Mouse (Mus musculus): Measurements from ENCODE around the gene Nfia. TPM values are rescaled to one million over a fixed set of nuclear protein-coding genes. Genes with fewer than 3 reads are reported as not detected.
A peak's percentile ranks its signal among the peaks of the same experiment; 100 is the strongest.

Nfia gene
- polyA plus RNA-seq (2012; ENCODE audit: insufficient read depth, insufficient read length, low replicate concordance, missing spikeins), result not detected in 2 replicates

- Histone ChIP-seq H3K4me3 (ENCODE audit: insufficient read depth, low read depth, low read length) (peak within 1 kb of the TSS; percentile 47), H3K4me1 (ENCODE audit: control insufficient read depth, insufficient read depth, low read length) (0 out of 2 replicates have a peak, but pooled peaks cover 2% of the 10 kb centered on the region), H3K27ac (ENCODE audit: insufficient read depth, low read depth, low read length) (peak within 1 kb of the TSS; percentile 87)
- WGBS, result 2% methylated on average over 9 of the region's 9 CpGs
- TF ChIP-seq POLR2A (IDR thresholded peaks at IDR 0.05; ENCODE audit: insufficient read depth, low read depth, low read length) (no peak), CTCF (IDR thresholded peaks at IDR 0.05; ENCODE audit: insufficient read depth, low read depth, low read length) (no peak)
These were observed at the start of gene Nfia for GRCm38 (mm10) chr4:97772641-97773040. Nfia (plus strand) TSS chr4:97772734.

GRCm38 (mm10) chr4:97723374-97723773, 49.2 kb upstream of the Nfia start:
- WGBS, result 97% methylated on average over 6 of the region's 6 CpGs
- H3K27ac ChIP-seq (ENCODE audit: insufficient read depth, low read depth, low read length), result no peak overlapping the region
- H3K4me1 ChIP-seq (ENCODE audit: control insufficient read depth, insufficient read depth, low read length), result no peaks in the 10 kb centered on the region
- no peak for TF ChIP-seq POLR2A (IDR thresholded peaks at IDR 0.05; ENCODE audit: insufficient read depth, low read depth, low read length)
- no peak for TF ChIP-seq CTCF (IDR thresholded peaks at IDR 0.05; ENCODE audit: insufficient read depth, low read depth, low read length)
- no peak overlapping the region for H3K4me3 ChIP-seq (ENCODE audit: insufficient read depth, low read depth, low read length)

- 98% methylated on average over 4 of the region's 4 CpGs for WGBS
- TF ChIP-seq POLR2A (IDR thresholded peaks at IDR 0.05; ENCODE audit: insufficient read depth, low read depth, low read length), result no peak
- TF ChIP-seq CTCF (IDR thresholded peaks at IDR 0.05; ENCODE audit: insufficient read depth, low read depth, low read length), result no peak
- Histone ChIP-seq H3K4me1 (ENCODE audit: control insufficient read depth, insufficient read depth, low read length) (no peaks in the 10 kb centered on the region), H3K4me3 (ENCODE audit: insufficient read depth, low read depth, low read length) (no peak overlapping the region), H3K27ac (ENCODE audit: insufficient read depth, low read depth, low read length) (no peak overlapping the region)
These were observed 44.0 kb upstream of the Nfia start for GRCm38 (mm10) chr4:97728520-97728919.

GRCm38 (mm10) chr4:97729999-97730398, 42.5 kb upstream of the Nfia start:
- TF ChIP-seq CTCF (IDR thresholded peaks at IDR 0.05; ENCODE audit: insufficient read depth, low read depth, low read length), result no peak
- no peak for TF ChIP-seq POLR2A (IDR thresholded peaks at IDR 0.05; ENCODE audit: insufficient read depth, low read depth, low read length)
- no peak overlapping the region for H3K27ac ChIP-seq (ENCODE audit: insufficient read depth, low read depth, low read length)
- no peaks in the 10 kb centered on the region for H3K4me1 ChIP-seq (ENCODE audit: control insufficient read depth, insufficient read depth, low read length)
- no peak overlapping the region for H3K4me3 ChIP-seq (ENCODE audit: insufficient read depth, low read depth, low read length)
- WGBS, result 89% methylated on average over 6 of the region's 6 CpGs

GRCm38 (mm10) chr4:97730416-97730815, 42.1 kb upstream of the Nfia start:
- TF ChIP-seq CTCF (IDR thresholded peaks at IDR 0.05; ENCODE audit: insufficient read depth, low read depth, low read length), result no peak
- TF ChIP-seq POLR2A (IDR thresholded peaks at IDR 0.05; ENCODE audit: insufficient read depth, low read depth, low read length), result no peak
- 93% methylated on average over 3 of the region's 3 CpGs for WGBS
- no peak overlapping the region for H3K27ac ChIP-seq (ENCODE audit: insufficient read depth, low read depth, low read length)
- no peaks in the 10 kb centered on the region for H3K4me1 ChIP-seq (ENCODE audit: control insufficient read depth, insufficient read depth, low read length)
- no peak overlapping the region for H3K4me3 ChIP-seq (ENCODE audit: insufficient read depth, low read depth, low read length)

GRCm38 (mm10) chr4:97733392-97733791, 39.1 kb upstream of the Nfia start:
- H3K4me1 ChIP-seq (ENCODE audit: control insufficient read depth, insufficient read depth, low read length), result no peaks in the 10 kb centered on the region
- H3K27ac ChIP-seq (ENCODE audit: insufficient read depth, low read depth, low read length), result no peak overlapping the region
- TF ChIP-seq POLR2A (IDR thresholded peaks at IDR 0.05; ENCODE audit: insufficient read depth, low read depth, low read length) (no peak), CTCF (IDR thresholded peaks at IDR 0.05; ENCODE audit: insufficient read depth, low read depth, low read length) (no peak)
- H3K4me3 ChIP-seq (ENCODE audit: insufficient read depth, low read depth, low read length), result no peak overlapping the region
- WGBS, result 83% methylated on average over 1 of the region's 1 CpGs

GRCm38 (mm10) chr4:97743932-97744331, 28.6 kb upstream of the Nfia start:
- no peak overlapping the region for H3K27ac ChIP-seq (ENCODE audit: insufficient read depth, low read depth, low read length)
- H3K4me3 ChIP-seq (ENCODE audit: insufficient read depth, low read depth, low read length), result no peak overlapping the region
- WGBS, result 91% methylated on average over 5 of the region's 5 CpGs
- H3K4me1 ChIP-seq (ENCODE audit: control insufficient read depth, insufficient read depth, low read length), result peaks cover 8% of the 10 kb centered on the region
- TF ChIP-seq CTCF (IDR thresholded peaks at IDR 0.05; ENCODE audit: insufficient read depth, low read depth, low read length), result no peak
- no peak for TF ChIP-seq POLR2A (IDR thresholded peaks at IDR 0.05; ENCODE audit: insufficient read depth, low read depth, low read length)

- peak overlapping the region; percentile 23 for H3K4me3 ChIP-seq (ENCODE audit: insufficient read depth, low read depth, low read length)
- H3K27ac ChIP-seq (ENCODE audit: insufficient read depth, low read depth, low read length), result no peak overlapping the region
- peaks cover 8% of the 10 kb centered on the region for H3K4me1 ChIP-seq (ENCODE audit: control insufficient read depth, insufficient read depth, low read length)
- 3% methylated on average over 32 of the region's 32 CpGs for WGBS
- TF ChIP-seq POLR2A (IDR thresholded peaks at IDR 0.05; ENCODE audit: insufficient read depth, low read depth, low read length) (no peak), CTCF (IDR thresholded peaks at IDR 0.05; ENCODE audit: insufficient read depth, low read depth, low read length) (peak; percentile 90)
These were observed 27.0 kb upstream of the Nfia start for GRCm38 (mm10) chr4:97745296-97746105.

GRCm38 (mm10) chr4:97746106-97746900, 26.2 kb upstream of the Nfia start:
- Histone ChIP-seq H3K27ac (ENCODE audit: insufficient read depth, low read depth, low read length) (no peak overlapping the region), H3K4me3 (ENCODE audit: insufficient read depth, low read depth, low read length) (peak overlapping the region; percentile 23), H3K4me1 (ENCODE audit: control insufficient read depth, insufficient read depth, low read length) (peaks cover 13% of the 10 kb centered on the region)
- 14% methylated on average over 19 of the region's 19 CpGs for WGBS
- TF ChIP-seq POLR2A (IDR thresholded peaks at IDR 0.05; ENCODE audit: insufficient read depth, low read depth, low read length) (no peak), CTCF (IDR thresholded peaks at IDR 0.05; ENCODE audit: insufficient read depth, low read depth, low read length) (no peak)
